Mouse (Mus musculus) mature B cell (primary cell): Measurements from ENCODE around the gene Cklf.
"Not testable (repeated sequence)": the region's sequence is repeated elsewhere in the genome, so short reads cannot be mapped to it uniquely, and the experiment has no call there.

Experiments
- in situ Hi-C: fragments of 300-500 bp; cut with MboI; formaldehyde crosslinking; loops from 2 replicates; pipeline ENCODE4 v1.14.3; 2019

The Cklf gene

DNA sequence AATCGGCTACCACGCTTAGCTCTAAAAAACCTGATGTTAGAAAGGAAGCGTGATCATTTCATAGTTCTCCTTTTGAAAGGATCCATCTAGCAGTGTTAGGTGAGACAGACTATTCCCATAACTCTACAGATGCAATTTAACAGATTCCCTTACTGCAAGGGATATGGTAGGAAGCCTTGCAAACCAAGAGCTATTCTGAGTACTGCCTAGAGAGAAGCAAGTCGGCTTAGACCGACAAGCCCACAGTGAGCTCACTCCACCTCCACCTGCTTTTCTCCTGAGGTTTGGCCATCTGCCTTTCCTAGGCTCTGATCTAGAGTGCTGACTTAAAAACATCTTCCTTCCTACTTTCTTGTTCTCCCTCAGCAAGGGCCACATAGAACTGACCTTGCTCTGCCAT lies 11.1 kb downstream of the Cklf start:
- in situ Hi-C loops = not testable (repeated sequence)

DNA sequence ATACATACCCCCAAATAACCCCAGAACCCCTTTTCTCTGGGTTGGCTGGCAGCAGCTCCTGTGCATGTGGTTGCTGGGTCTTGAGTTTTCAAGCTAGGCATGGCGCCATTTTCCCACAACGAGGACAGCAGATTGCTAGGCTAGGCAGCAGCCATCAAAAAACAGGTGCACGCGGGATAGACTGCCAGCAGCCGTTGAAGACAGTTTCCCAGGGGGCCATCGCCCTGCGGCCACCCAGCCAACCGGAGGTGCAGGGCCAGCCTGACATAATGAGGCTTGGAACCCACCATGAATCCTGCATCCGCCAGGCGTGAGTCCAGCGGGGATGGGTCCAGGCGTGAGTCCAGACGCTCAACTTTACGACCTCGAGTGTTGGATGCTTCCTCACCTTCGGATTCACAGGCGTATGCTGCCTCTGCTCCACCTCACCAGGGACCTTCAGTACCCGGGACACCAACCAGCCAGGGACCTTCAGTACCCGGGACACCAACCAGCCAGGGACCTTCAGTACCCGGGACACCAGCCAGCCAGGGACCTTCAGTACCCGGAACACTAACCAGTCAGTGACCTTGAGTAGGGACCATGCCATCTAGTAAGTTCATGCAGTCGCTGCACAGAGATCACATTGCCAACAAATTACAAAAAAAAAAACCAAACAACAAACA lies 13.7 kb downstream of the Cklf start:
- in situ Hi-C loops = not testable (repeated sequence)

DNA sequence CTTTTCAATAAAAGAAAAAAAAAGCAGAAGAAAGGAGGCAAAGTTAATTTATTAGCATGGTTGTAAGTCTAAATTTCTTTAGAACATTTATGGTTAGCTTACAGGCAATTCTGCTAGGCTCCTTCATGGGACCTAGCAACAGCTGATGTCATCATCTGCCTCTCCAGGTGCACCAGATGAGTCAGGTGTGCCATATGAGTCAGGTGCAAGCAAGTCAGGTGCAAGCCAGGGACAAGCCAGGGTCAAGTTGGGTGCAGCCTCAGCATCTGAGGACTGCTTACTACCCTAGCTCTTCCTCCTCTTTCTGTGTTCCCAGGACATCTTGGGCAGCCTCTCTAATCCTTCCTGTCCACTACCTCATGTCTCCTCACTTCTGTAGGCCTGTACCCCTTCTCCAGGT lies 17.7 kb downstream of the Cklf start:
- in situ Hi-C loops = no loop called here

DNA sequence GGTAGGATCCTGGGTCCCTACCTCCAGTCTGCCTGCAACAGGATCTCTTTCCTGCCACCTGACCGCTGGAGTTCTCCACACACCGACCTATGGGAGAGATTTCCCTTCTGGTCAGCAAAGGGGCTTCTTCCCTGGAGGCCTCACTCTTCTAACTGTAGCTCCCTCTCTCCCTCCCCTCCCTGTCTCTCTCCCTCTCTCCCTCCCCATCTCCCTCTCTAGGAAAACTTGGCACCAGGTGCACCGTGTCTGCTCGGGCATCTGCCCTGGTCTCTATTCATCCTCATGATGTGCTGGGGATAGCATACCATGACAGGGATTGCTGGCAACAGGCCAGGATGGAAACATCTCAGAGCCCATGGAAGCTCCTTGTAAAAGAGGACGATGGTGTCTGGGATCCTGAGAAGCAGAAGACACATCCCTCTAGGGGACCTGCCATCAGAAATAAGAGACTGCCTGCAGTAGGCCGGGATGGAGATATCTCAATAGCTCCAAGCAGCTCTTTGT lies 18.3 kb downstream of the Cklf start:
- in situ Hi-C loops = no loop called here

DNA sequence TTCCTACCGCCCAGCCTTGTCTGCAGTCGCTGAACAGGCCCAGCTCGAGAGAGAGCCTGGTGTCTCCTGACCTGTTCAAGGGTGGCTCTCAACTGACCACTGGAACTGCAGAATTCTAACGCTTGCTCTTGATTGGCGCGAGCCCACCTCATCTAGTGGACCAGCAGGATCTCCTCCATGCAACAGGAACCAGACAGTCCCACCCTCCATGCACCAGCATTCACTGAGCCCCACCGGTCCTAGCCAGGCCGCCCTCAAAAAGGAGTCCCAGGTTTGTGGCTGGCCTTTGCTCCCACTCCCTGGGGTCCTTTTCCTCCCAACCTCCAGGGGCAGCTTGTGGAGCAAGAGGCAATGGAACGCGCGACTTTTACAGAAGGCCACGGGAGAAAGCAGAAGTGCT lies 42.4 kb downstream of the Cklf start, which contains the start of gene Cmtm2a:
TSS of gene Cmtm2a (minus strand) at position 101 of the 400 bp plus-strand sequence.
- in situ Hi-C loops = not testable (repeated sequence)

DNA sequence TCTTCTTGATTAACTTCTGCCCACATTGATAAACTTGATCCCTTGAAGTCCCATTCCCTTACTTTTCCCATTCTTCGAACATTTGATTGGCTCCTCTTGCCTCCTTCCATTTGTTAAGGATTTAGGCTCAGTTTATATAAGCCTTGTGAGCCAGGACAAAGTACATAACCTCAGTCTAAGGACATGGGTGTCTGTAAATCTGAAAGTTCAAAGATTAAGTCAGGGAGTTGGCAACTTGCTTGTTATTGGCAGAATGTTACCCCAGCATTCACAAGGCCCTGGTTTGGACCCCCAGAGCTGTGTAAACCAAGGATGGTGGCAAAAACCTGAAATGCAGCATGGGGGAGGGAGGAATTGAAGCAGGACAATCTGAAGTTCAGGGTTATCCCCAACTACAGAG lies 43.7 kb downstream of the Cklf start:
- in situ Hi-C loops = no loop called here

DNA sequence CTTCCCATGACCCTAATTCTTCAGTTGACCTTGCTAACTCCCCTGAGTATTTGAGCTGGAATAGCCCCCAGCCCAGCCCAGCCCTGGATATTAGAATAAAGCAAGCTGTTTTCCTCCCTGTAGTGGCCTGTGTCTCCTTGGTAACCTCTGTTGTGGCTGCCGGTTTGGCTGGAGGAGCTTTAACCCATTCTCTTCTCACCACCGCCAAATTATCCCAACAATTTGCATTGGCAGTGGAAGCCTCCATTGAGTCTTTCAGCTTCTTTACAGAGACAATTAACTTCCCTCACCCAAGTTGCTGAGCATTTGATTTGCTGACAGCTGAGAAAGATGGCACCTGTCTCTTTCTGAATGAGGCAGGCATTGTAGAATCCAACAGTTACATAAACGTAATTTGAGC lies 50.9 kb downstream of the Cklf start:
- in situ Hi-C loops = not testable (repeated sequence)

DNA sequence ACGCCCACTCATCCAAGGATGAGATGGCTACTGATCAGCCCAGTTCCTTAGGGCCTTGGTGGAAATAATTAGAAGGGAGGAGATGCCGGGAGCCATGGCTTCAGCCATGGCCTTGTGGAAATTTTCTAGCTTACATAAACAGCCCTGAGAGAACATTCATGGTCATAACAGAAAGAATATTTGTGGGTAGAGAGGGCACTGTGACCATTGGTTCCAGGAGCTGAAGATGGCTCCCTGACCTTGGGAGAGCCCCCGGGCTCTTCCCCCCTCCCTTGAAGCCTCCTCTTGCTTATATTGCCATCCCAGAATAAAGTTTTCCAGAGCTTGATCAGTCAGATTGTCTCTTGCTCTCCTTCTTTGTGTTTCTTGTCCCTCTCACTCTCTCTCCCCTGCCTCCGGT lies 51.9 kb downstream of the Cklf start:
- in situ Hi-C loops = not testable (repeated sequence)

DNA sequence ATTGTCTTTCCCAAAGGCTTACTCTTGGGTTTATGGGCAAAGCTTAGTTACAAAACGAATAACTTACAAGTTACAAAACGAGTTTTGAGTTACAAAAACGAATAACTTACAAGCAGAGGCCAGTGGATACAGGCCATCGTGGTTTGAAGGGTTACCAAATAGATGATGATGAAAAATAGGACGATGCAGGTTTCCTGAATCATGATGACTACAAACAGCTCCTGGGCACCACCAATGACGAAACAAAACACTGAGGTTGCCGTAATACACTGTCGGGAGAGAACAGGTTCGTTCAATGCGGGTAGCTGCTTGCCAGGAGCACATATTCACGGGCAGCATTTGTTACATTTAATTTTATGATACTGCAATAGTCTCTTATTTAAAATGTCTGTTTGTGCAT lies 54.3 kb downstream of the Cklf start:
- in situ Hi-C loops = no loop called here

DNA sequence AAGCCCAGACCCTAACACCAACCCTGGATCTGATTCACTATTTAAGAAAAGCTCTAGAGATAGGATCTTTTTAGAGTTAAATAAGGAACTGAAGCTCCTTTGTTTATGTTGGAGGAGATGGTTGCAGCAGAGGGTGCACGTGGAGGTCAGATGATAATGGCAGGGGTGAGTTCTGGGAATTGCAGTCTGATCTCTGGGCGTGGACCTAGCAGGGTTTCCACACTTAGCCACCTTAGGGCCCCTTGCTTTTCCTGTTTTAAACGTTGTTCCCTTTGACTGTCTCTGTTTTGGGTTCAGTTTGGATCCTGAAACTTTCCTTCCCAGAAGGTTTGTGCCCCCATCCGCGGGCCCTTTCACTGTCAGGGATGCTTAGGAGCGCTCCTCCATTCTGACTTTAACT lies 57.7 kb downstream of the Cklf start:
- in situ Hi-C loops = not testable (repeated sequence)

DNA sequence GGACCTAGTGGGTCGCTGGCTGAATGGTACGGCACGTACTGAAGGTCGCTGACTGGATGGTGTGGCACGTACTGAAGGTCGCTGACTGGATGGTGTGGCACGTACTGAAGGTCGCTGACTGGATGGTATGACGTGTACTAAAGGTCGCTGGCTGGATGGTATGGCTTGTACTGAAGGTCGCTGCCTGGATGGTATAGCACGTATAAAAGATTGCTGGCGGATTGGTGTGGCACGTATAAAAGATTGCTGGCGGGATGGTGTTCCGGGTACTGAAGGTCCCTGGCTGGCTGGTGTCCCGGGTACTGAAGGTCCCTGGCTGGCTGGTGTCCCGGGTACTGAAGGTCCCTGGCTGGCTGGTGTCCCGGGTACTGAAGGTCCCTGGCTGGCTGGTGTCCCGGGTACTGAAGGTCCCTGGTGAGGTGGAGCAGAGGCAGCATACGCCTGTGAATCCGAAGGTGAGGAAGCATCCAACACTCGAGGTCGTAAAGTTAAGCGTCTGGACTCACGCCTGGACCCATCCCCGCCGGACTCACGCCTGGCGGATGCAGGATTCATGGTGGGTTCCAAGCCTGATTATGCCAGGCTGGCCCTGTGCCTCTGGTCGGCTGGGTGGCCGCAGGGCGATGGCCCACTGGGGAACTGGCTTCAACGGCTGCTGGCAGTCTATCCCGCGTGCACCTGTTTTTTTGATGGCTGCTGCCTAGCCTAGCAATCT lies 58.9 kb downstream of the Cklf start, which contains the start of the genes Gm45711 and Cmtm1:
TSS of gene Gm45711 (minus strand) at position 641 of the 715 bp plus-strand sequence.
TSS of gene Cmtm1 (minus strand) at position 705 of the 715 bp plus-strand sequence.
- in situ Hi-C loops = not testable (repeated sequence)

DNA sequence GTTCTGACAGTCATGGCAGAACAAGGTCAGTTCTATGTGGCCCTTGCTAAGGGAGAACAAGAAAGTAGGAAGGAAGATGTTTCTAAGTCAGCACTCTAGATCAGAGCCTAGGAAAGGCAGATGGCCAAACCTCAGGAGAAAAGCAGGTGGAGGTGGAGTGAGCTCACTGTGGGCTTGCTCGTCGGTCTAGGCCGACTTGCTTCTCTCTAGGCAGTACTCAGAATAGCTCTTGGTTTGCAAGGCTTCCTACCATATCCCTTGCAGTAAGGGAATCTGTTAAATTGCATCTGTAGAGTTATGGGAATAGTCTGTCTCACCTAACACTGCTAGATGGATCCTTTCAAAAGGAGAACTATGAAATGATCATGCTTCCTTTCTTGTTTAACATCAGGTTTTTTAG lies 61.4 kb downstream of the Cklf start:
- in situ Hi-C loops = not testable (repeated sequence)

DNA sequence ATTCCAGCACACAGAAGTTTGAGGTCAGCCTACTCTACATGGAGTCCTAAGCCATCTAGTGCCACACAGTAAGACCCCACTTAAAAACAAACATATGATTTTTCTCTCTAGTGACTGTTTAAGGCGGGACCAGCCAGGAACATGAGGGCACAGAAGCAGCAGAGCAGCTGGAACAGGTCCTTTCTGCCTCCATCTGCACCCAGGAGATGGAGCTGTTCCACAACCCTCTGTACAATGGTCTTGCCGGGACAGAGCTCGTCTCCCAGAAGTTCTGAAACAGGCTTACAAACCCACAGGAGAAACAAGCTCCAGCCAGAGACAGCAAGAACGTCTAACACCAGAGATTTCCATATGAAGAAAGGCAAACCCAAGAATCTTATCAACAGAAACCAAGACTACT lies 62.6 kb downstream of the Cklf start:
- in situ Hi-C loops = no loop called here
